ENCODE assay signal across 8 mouse cellular contexts in the genomic region with DNA sequence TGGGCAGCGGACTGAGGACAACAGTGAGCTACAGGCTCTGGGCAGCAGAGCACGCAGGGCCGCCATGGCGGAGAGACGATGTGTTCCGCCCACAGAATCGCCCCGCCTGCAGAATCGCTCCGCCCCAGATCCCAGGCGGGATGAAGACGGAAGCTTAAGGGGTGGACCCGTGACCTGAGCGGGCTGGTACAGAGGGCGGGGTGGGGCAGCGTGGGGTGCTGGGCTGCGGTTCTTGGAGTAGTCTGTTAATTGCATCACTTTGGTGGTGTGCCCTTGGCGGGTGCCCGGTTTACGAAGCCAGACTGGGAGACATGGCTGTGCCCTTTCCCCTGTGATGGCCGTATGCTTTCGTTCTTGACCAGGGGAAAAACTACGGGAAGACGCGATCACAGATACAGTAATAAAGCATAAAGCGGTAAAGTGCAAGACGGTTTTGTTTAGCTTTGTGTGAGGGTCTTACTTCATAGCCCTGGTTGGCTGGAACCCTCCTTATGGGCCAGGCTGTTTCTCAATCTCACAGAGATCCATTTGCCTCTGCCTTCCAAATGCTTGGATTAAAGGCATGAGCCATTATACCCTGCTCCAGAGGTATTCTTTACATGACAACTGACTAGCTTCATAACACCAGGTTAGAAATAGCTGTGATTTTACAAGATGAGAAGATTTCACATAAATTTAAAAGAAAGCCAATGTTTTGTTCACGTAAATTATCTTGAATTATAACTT. TPM values are rescaled to one million over a fixed set of nuclear protein-coding genes. Genes with fewer than 3 reads are reported as not detected.
A peak's percentile ranks its signal among the peaks of the same experiment; 100 is the strongest.
DNase-seq lines count a peak whose midpoint lies in the region; ATAC-seq and TF ChIP-seq lines count a peak whose summit lies in the region.

A gene (minus strand): TSS at position 148 of the 726 bp plus-strand sequence.

- H3K4me3 ChIP-seq in CH12.LX (replicated peaks in 1 of 3; ENCODE audit: low read depth in 2 of 3, low read length in 2 of 3, poor library complexity in 1 of 3), result peak within 1 kb of the TSS; percentile 73 to 97 (median 83)
- H3K4me3 ChIP-seq in forebrain, embryonic 10.5 days, result peak within 1 kb of the TSS; percentile 78
- peak within 1 kb of the TSS; percentile 87 to 92 for H3K4me3 ChIP-seq in heart, embryonic 14.5 days (ENCODE audit: control insufficient read depth in 1 of 2, insufficient read depth in 1 of 2, low read depth in 1 of 2, low read length in 2 of 2)
- H3K4me3 ChIP-seq in liver, embryonic 12.5 days, result peak within 1 kb of the TSS; percentile 70
- H3K4me3 ChIP-seq in stomach, embryonic 15.5 days (replicated peaks), result peak within 1 kb of the TSS; percentile 63

- H3K36me3 ChIP-seq in CH12.LX (replicated peaks in 1 of 2; ENCODE audit: control insufficient read depth in 1 of 2, insufficient read depth in 1 of 2, low read length in 1 of 2), result peaks cover 11 to 27% of the 10 kb centered on the region in 2 experiments
- H3K36me3 ChIP-seq in forebrain, embryonic 10.5 days (replicated peaks), result peaks cover 18% of the 10 kb centered on the region
- H3K36me3 ChIP-seq in heart, embryonic 14.5 days (ENCODE audit: control insufficient read depth, insufficient read depth, low read length), result peaks cover 14% of the 10 kb centered on the region
- peaks cover 15% of the 10 kb centered on the region for H3K36me3 ChIP-seq in liver, embryonic 12.5 days
- peaks cover 7% of the 10 kb centered on the region; the same call in 1 of the 2 replicates for H3K36me3 ChIP-seq in stomach, embryonic 15.5 days

- H3K4me2 ChIP-seq in CH12.LX (ENCODE audit: insufficient read depth, low read depth, poor library complexity, severe bottlenecking), result peak within 1 kb of the TSS; percentile 83
- peak within 1 kb of the TSS; percentile 96 for H3K4me2 ChIP-seq in heart, embryonic 14.5 days (ENCODE audit: low read length)
- H3K4me2 ChIP-seq in liver, embryonic 12.5 days, result peak within 1 kb of the TSS; percentile 98
- peak within 1 kb of the TSS; percentile 85 for H3K4me2 ChIP-seq in stomach, embryonic 15.5 days

- H3K79me2 ChIP-seq in CH12.LX (replicated peaks; ENCODE audit: control insufficient read depth, extremely low read depth, insufficient read depth, poor library complexity, severe bottlenecking), result peaks cover 2% of the 10 kb centered on the region

- TF ChIP-seq CTCF in CH12.LX (conservative IDR thresholded peaks at IDR 0.05 in 1 of 2, IDR thresholded peaks at IDR 0.05 in 1 of 2; ENCODE audit: low read depth in 2 of 2, low read length in 2 of 2), result no peak

- peak; percentile 86 for TF ChIP-seq POLR2A in CH12.LX (IDR thresholded peaks at IDR 0.05; ENCODE audit: low read depth, low read length)

- WGBS in forebrain, embryonic 10.5 days, result 4% methylated on average over 28 of the region's 28 CpGs
- WGBS in heart, embryonic 14.5 days, result 4% methylated on average over 28 of the region's 28 CpGs
- 4% methylated on average over 28 of the region's 28 CpGs for WGBS in liver, embryonic 12.5 days (ENCODE audit: insufficient replicate concordance)
- 3% methylated on average over 28 of the region's 28 CpGs for WGBS in stomach, embryonic 15.5 days

- no peaks in the 10 kb centered on the region for H3K9me3 ChIP-seq in CH12.LX (replicated peaks; ENCODE audit: low read length)
- H3K9me3 ChIP-seq in forebrain, embryonic 10.5 days, result no peaks in the 10 kb centered on the region
- H3K9me3 ChIP-seq in heart, embryonic 14.5 days (ENCODE audit: control insufficient read depth, low read length), result no peaks in the 10 kb centered on the region
- no peaks in the 10 kb centered on the region for H3K9me3 ChIP-seq in liver, embryonic 12.5 days (replicated peaks)
- no peaks in the 10 kb centered on the region for H3K9me3 ChIP-seq in stomach, embryonic 15.5 days

- H3K4me1 ChIP-seq in CH12.LX (ENCODE audit: control insufficient read depth in 1 of 2, insufficient read depth in 2 of 2), result peaks cover 9 to 46% of the 10 kb centered on the region in 2 experiments; a peak in 3 of 4 replicates
- H3K4me1 ChIP-seq in forebrain, embryonic 10.5 days, result peaks cover 22% of the 10 kb centered on the region
- peaks cover 2 to 5% of the 10 kb centered on the region in 2 experiments; a peak in 2 of 4 replicates for H3K4me1 ChIP-seq in heart, embryonic 14.5 days (ENCODE audit: control insufficient read depth in 2 of 2, insufficient read depth in 2 of 2, low read length in 2 of 2)
- H3K4me1 ChIP-seq in liver, embryonic 12.5 days, result peaks cover 23% of the 10 kb centered on the region
- H3K4me1 ChIP-seq in stomach, embryonic 15.5 days, result no peaks in the 10 kb centered on the region

- peak within 1 kb of the TSS; percentile 84 for H3K27ac ChIP-seq in CH12.LX (ENCODE audit: insufficient read depth, low read depth)
- peak within 1 kb of the TSS; percentile 93 for H3K27ac ChIP-seq in forebrain, embryonic 10.5 days
- H3K27ac ChIP-seq in heart, embryonic 14.5 days (replicated peaks in 1 of 2; ENCODE audit: control insufficient read depth in 1 of 2, insufficient read depth in 1 of 2, low read depth in 2 of 2, low read length in 2 of 2), result peak within 1 kb of the TSS; percentile 90 to 91
- H3K27ac ChIP-seq in liver, embryonic 12.5 days, result peak within 1 kb of the TSS; percentile 72
- H3K27ac ChIP-seq in stomach, embryonic 15.5 days, result peak within 1 kb of the TSS; percentile 88

- no peaks in the 10 kb centered on the region for H3K27me3 ChIP-seq in CH12.LX (replicated peaks)
- H3K27me3 ChIP-seq in forebrain, embryonic 10.5 days (ENCODE audit: poor library complexity, severe bottlenecking), result no peaks in the 10 kb centered on the region
- H3K27me3 ChIP-seq in heart, embryonic 14.5 days (ENCODE audit: control insufficient read depth, insufficient read depth, low read length), result no peaks in the 10 kb centered on the region
- no peaks in the 10 kb centered on the region for H3K27me3 ChIP-seq in liver, embryonic 12.5 days (replicated peaks)
- no peaks in the 10 kb centered on the region for H3K27me3 ChIP-seq in stomach, embryonic 15.5 days (replicated peaks)

- in situ Hi-C loops in CH12.LX (cut with MboI; ENCODE audit: low pct_ligation_motif_present, low pct_unique_long_range_greater_than_20kb, low sequenced_read_pairs), result no loop called here

- DNase-seq in CH12.LX (ENCODE audit: extremely low read depth), result peak; percentile 93
- DNase-seq in c-Kit-positive CD71-positive TER-119-negative erythroid progenitor cells, embryonic 14.5 days (ENCODE audit: low read depth), result peak; percentile 89
- DNase-seq in forebrain, embryonic 10.5 days (ENCODE audit: extremely low spot score, low spot score), result peak; percentile 85
- peak; percentile 94 for DNase-seq in kidney, postnatal 14 days
- DNase-seq in naive thymus-derived CD4-positive, alpha-beta T cell, adult 2 months (ENCODE audit: low read depth), result peak; percentile 90

- peak; percentile 96 for ATAC-seq in heart, embryonic 14.5 days (ENCODE audit: insufficient number of reproducible peaks, insufficient read depth, low FRiP score, low read depth)
- ATAC-seq in liver, embryonic 12.5 days, result peak; percentile 99
- peak; percentile 95 for ATAC-seq in stomach, embryonic 15.5 days (ENCODE audit: insufficient read depth, low FRiP score, low read depth)

- no peak for TF ChIP-seq EP300 in CH12.LX (IDR thresholded peaks at IDR 0.05; ENCODE audit: low read length)

- TF ChIP-seq RAD21 in CH12.LX (IDR thresholded peaks at IDR 0.05; ENCODE audit: low read depth, low read length), result no peak

- dilution Hi-C loops in CH12.LX (cut with MboI; ENCODE audit: extremely low pct_ligation_motif_present, extremely low pct_unique_long_range_greater_than_20kb, low sequenced_read_pairs), result no loop called here

- H3K9ac ChIP-seq in CH12.LX (ENCODE audit: insufficient read depth, low read depth), result peak within 1 kb of the TSS; percentile 96
- H3K9ac ChIP-seq in heart, embryonic 14.5 days (ENCODE audit: low read length), result peak within 1 kb of the TSS; percentile 94
- peak within 1 kb of the TSS; percentile 75 for H3K9ac ChIP-seq in liver, embryonic 12.5 days
- H3K9ac ChIP-seq in stomach, embryonic 15.5 days, result peak within 1 kb of the TSS; percentile 68

TF ChIP-seq in CH12.LX, 34 proteins besides CTCF, POLR2A, EP300 and RAD21 (continues in another document):
- TF ChIP-seq CHD2 (IDR thresholded peaks at IDR 0.05; ENCODE audit: low read length) (peak; percentile 60), E2F4 (IDR thresholded peaks at IDR 0.05; ENCODE audit: insufficient replicate concordance, low read depth, low read length) (no peak), KAT2A (IDR thresholded peaks at IDR 0.05; ENCODE audit: insufficient replicate concordance, low read length) (no peak), JUND (conservative IDR thresholded peaks at IDR 0.05; ENCODE audit: low read depth, low read length) (no peak), MAX (IDR thresholded peaks at IDR 0.05; ENCODE audit: low read length) (peak; percentile 66; the same call in 1 of the 2 replicates), SIN3A (IDR thresholded peaks at IDR 0.05; ENCODE audit: low read length) (peak; percentile 43; the same call in 1 of the 2 replicates), TBP (conservative IDR thresholded peaks at IDR 0.05; ENCODE audit: low read depth, low read length) (no peak; the same call in 1 of the 2 replicates), CHD1 (IDR thresholded peaks at IDR 0.05; ENCODE audit: low read depth, low read length) (no peak), ETS1 (conservative IDR thresholded peaks at IDR 0.05; ENCODE audit: low read depth, low read length) (no peak), JUN (IDR thresholded peaks at IDR 0.05; ENCODE audit: insufficient read depth, low read depth, low read length) (no peak), POLR2AphosphoS2 (IDR thresholded peaks at IDR 0.05; ENCODE audit: low read depth, low read length) (no peak; the same call in 1 of the 2 replicates), NRF1 (IDR thresholded peaks at IDR 0.05; ENCODE audit: low read depth, low read length) (no peak), PAX5 (IDR thresholded peaks at IDR 0.05; ENCODE audit: low read length) (no peak), TCF12 (IDR thresholded peaks at IDR 0.05; ENCODE audit: low read depth, low read length) (peak; percentile 65), MAFK (IDR thresholded peaks at IDR 0.05; ENCODE audit: insufficient replicate concordance, low read length) (no peak), MXI1 (IDR thresholded peaks at IDR 0.05; ENCODE audit: low read depth, low read length) (peak; percentile 65), UBTF (IDR thresholded peaks at IDR 0.05; ENCODE audit: low read depth, low read length) (no peak), HCFC1 (IDR thresholded peaks at IDR 0.05; ENCODE audit: low read depth, low read length) (peak; percentile 39; the same call in 1 of the 2 replicates)

RNA-seq across cellular contexts. Expression of the gene that starts here (rescaled TPM):
- total RNA-seq in CH12.LX (2012; rRNA removed), result 39.8 and 43.3 TPM in 2 replicates
- total RNA-seq in CH12.LX (2014; rRNA removed), result 72.0 and 74.4 TPM in 2 replicates
- 43.8 and 47.8 TPM in 2 replicates for polyA plus RNA-seq in CH12.LX (2012; ENCODE audit: insufficient read length, low read depth)
- 151 TPM in 2 replicates for polyA plus RNA-seq in forebrain, embryonic 10.5 days (2016; fragmentation: Nextera tagmentation; extraction: Ambion mirVana)
- polyA plus RNA-seq in heart, embryonic 14.5 days (2014; fragmentation: Nextera tagmentation; extraction: Ambion mirVana), result 220 and 227 TPM in 2 replicates
- polyA plus RNA-seq in liver, embryonic 12.5 days (2016; fragmentation: Nextera tagmentation; extraction: Ambion mirVana), result 78.4 and 78.7 TPM in 2 replicates
- 155 and 165 TPM in 2 replicates for polyA plus RNA-seq in stomach, embryonic 15.5 days (2015; fragmentation: Nextera tagmentation; extraction: Ambion mirVana)

Comparison
In these comparisons a context has a peak if more than half of its experiments do, and no peak if none do; other contexts are left out.
1. Peak in every context shown above with its lines: DNase-seq, ATAC-seq, H3K4me3 ChIP-seq and H3K27ac ChIP-seq.